Mouse (Mus musculus) intestine, postnatal 0 days (tissue): ENCODE measurements around the gene Pigg. TPM values are rescaled to one million over a fixed set of nuclear protein-coding genes. Genes with fewer than 3 reads are reported as not detected.

Experiments
- ATAC-seq: fragments of 200-750 bp; cut with Nextera tagmentation; 2 replicates; pipeline ENCODE4 v1.8.0; 2017; ENCODE audit warnings: mild to moderate bottlenecking, moderate TSS enrichment, moderate library complexity
- H3K27ac ChIP-seq: fragments of 300-500 bp; sonication (generic); 2 replicates; pipeline ENCODE4 v1.5.1; 2014; ENCODE audit warnings: mild to moderate bottlenecking, low read depth, low read length, moderate library complexity
- H3K27me3 ChIP-seq: fragments of 300-500 bp; sonication (generic); replicated peaks from 2 replicates; pipeline ENCODE4 v1.6.1; 2014; ENCODE audit warnings: low read length, mixed read lengths; ENCODE audit not compliant: control insufficient read depth, insufficient read depth
- H3K36me3 ChIP-seq: fragments of 300-500 bp; sonication (generic); 2 replicates; pipeline ENCODE4 v1.6.1; 2014; ENCODE audit warnings: mild to moderate bottlenecking, moderate library complexity; ENCODE audit not compliant: control insufficient read depth, insufficient read depth
- H3K4me1 ChIP-seq: fragments of 300-500 bp; sonication (generic); replicated peaks from 2 replicates; pipeline ENCODE4 v1.6.1; 2014; ENCODE audit warnings: antibody characterized with exemption, low read length, mixed read lengths; ENCODE audit not compliant: control insufficient read depth, insufficient read depth
- H3K4me2 ChIP-seq: fragments of 300-500 bp; sonication (generic); replicated peaks from 2 replicates; pipeline ENCODE4 v1.6.1; 2014; ENCODE audit warnings: low read depth, mild to moderate bottlenecking, moderate library complexity
- H3K4me3 ChIP-seq: fragments of 300-500 bp; sonication (generic); 2 replicates; pipeline ENCODE4 v1.5.1; 2014; ENCODE audit warnings: low read depth, low read length
- H3K9ac ChIP-seq: fragments of 300-500 bp; sonication (generic); 2 replicates; pipeline ENCODE4 v1.6.1; 2014; ENCODE audit warnings: mild to moderate bottlenecking, low read depth, low read length
- H3K9me3 ChIP-seq: fragments of 300-500 bp; sonication (generic); 2 replicates; pipeline ENCODE4 v1.6.1; 2016; ENCODE audit warnings: mixed run types; ENCODE audit not compliant: control insufficient read depth
- CTCF ChIP-seq: sonication (generic); IDR thresholded peaks from 2 replicates; pipeline ENCODE4 v1.5.1; 2016; ENCODE audit warnings: low read depth, mild to moderate bottlenecking, control low read depth, antibody characterized with exemption, moderate library complexity
- whole genome bisulfite sequencing: fragments of 180-500 bp; shearing (Covaris S2); extraction: QIAGEN DNeasy Blood & Tissue Kit; methylation state at CpG from one replicate; pipeline ENCODE4 v1.1.7; 2014; 5-methylcytosine and 5-hydroxymethylcytosine counted together
- polyA plus RNA-seq: library from polyadenylated mRNA; unstranded; fragments of >200 nt; fragmentation: Nextera tagmentation; extraction: Ambion mirVana; gene quantifications from 2 replicates; pipeline ENCODE4 v1.2.1, GENCODE M21; 2015

The Pigg gene
- polyA plus RNA-seq, 1 experiment from 2014 or later = 3.1 TPM

- Histone ChIP-seq H3K36me3 (peaks cover 6% of the 10 kb centered on the region; the same call in 1 of the 2 replicates), H3K27ac (peak overlapping the region; percentile 81), H3K4me3 (peak overlapping the region; percentile 50), H3K4me2 (peak overlapping the region; percentile 73), H3K9ac (peak overlapping the region; percentile 80), H3K4me1 (0 out of 2 replicates have a peak, but pooled peaks cover 3% of the 10 kb centered on the region), H3K9me3 (no peaks in the 10 kb centered on the region), H3K27me3 (no peaks in the 10 kb centered on the region)
- peak; percentile 23; the same call in 1 of the 2 replicates for ATAC-seq
- TF ChIP-seq CTCF = no peak
- WGBS = 4% methylated on average over 16 of the region's 16 CpGs
These were observed 854 bp downstream of the Pigg start for GRCm38 (mm10) chr5:108313065-108313860.

- Histone ChIP-seq H3K4me2 (no peak overlapping the region), H3K9me3 (no peaks in the 10 kb centered on the region), H3K27ac (no peak overlapping the region), H3K9ac (no peak overlapping the region), H3K36me3 (peaks cover 32% of the 10 kb centered on the region), H3K4me3 (no peak overlapping the region), H3K27me3 (no peaks in the 10 kb centered on the region), H3K4me1 (no peaks in the 10 kb centered on the region)
- WGBS = 80% methylated on average over 1 of the region's 1 CpGs
- no peak for TF ChIP-seq CTCF
- ATAC-seq = no peak
These were observed 18.6 kb downstream of the Pigg start for GRCm38 (mm10) chr5:108331051-108331450.

GRCm38 (mm10) chr5:108337385-108337784 is 25.0 kb downstream of the Pigg start:
- no peak for TF ChIP-seq CTCF
- no peaks in the 10 kb centered on the region for H3K9me3 ChIP-seq
- H3K27ac ChIP-seq = no peak overlapping the region
- H3K27me3 ChIP-seq = no peaks in the 10 kb centered on the region
- no peak overlapping the region for H3K4me3 ChIP-seq
- ATAC-seq = no peak
- WGBS = 43% methylated on average over 4 of the region's 4 CpGs
- H3K9ac ChIP-seq = no peak overlapping the region
- peaks cover 29% of the 10 kb centered on the region for H3K36me3 ChIP-seq
- H3K4me1 ChIP-seq = no peaks in the 10 kb centered on the region
- no peak overlapping the region for H3K4me2 ChIP-seq

GRCm38 (mm10) chr5:108338049-108338448 is 25.6 kb downstream of the Pigg start:
- Histone ChIP-seq H3K4me3 (no peak overlapping the region), H3K9ac (no peak overlapping the region), H3K4me2 (no peak overlapping the region), H3K9me3 (no peaks in the 10 kb centered on the region), H3K4me1 (no peaks in the 10 kb centered on the region), H3K36me3 (peaks cover 23% of the 10 kb centered on the region), H3K27ac (no peak overlapping the region), H3K27me3 (no peaks in the 10 kb centered on the region)
- no peak for ATAC-seq
- no peak for TF ChIP-seq CTCF
- 67% methylated on average over 3 of the region's 3 CpGs for WGBS

DNA sequence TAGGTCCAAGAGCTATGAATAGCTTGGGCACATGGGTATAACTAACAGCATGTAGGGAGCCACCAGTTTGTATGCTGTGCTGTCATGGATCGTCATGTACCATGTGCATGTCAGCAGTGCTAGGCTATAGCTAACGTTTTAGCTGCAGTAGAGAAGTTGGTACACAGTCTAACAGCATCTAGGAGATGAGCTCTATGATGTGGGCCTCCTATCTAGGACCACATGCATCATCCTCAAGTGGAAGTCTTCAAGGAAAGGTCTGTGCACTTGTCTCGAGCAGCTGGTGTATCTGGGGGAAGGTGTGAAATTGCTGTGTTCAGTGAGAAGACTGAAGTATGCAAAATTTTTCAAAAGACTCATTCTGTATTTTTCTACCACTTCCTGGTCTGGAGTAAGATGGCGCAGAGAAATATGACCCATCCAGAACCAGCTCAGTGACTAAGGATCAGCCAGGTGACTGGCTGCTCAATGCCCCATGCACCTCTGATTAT is 31.3 kb downstream of the Pigg start:
- Histone ChIP-seq H3K9me3 (no peaks in the 10 kb centered on the region), H3K9ac (no peak overlapping the region), H3K4me2 (no peak overlapping the region), H3K27me3 (no peaks in the 10 kb centered on the region), H3K4me1 (no peaks in the 10 kb centered on the region), H3K4me3 (no peak overlapping the region), H3K36me3 (peaks cover 39% of the 10 kb centered on the region), H3K27ac (no peak overlapping the region)
- TF ChIP-seq CTCF = no peak
- no peak for ATAC-seq
- WGBS = 94% methylated on average over 4 of the region's 4 CpGs

GRCm38 (mm10) chr5:108345313-108346071 is 33.1 kb downstream of the Pigg start:
- TF ChIP-seq CTCF = no peak
- H3K4me1 ChIP-seq = no peaks in the 10 kb centered on the region
- no peak overlapping the region for H3K9ac ChIP-seq
- 82% methylated on average over 10 of the region's 10 CpGs for WGBS
- no peak overlapping the region for H3K4me3 ChIP-seq
- no peak for ATAC-seq
- no peak overlapping the region for H3K4me2 ChIP-seq
- H3K9me3 ChIP-seq = no peaks in the 10 kb centered on the region
- no peak overlapping the region for H3K27ac ChIP-seq
- H3K36me3 ChIP-seq = peaks cover 42% of the 10 kb centered on the region
- H3K27me3 ChIP-seq = no peaks in the 10 kb centered on the region
